Mouse (Mus musculus): ENCODE measurements around the gene Fbp1. TPM values are rescaled to one million over a fixed set of nuclear protein-coding genes. Genes with fewer than 3 reads are reported as not detected.
"Not testable (repeated sequence)": the region's sequence is repeated elsewhere in the genome, so short reads cannot be mapped to it uniquely, and the experiment has no call there.

Fbp1 gene
- total RNA-seq, 2 experiments from 2014 or later = 56.3 to 142 TPM

- DNase-seq (ENCODE audit: low spot score in 2 of 2) = no peak
These were observed 1.2 kb upstream of the Fbp1 start for GRCm38 (mm10) chr13:62889311-62889710.

GRCm38 (mm10) chr13:62884536-62884935 is 3.5 kb downstream of the Fbp1 start:
- no peak for DNase-seq (ENCODE audit: low spot score in 2 of 2)

- DNase-seq (ENCODE audit: low spot score in 2 of 2) = no peak
These were observed 4.2 kb downstream of the Fbp1 start for GRCm38 (mm10) chr13:62883925-62884324.

GRCm38 (mm10) chr13:62883436-62883835 is 4.6 kb downstream of the Fbp1 start:
- DNase-seq (ENCODE audit: low spot score in 2 of 2) = no peak

GRCm38 (mm10) chr13:62882856-62883255 is 5.2 kb downstream of the Fbp1 start:
- DNase-seq (ENCODE audit: low spot score in 2 of 2) = no peak

- DNase-seq (ENCODE audit: low spot score in 2 of 2) = no peak
These were observed 6.7 kb downstream of the Fbp1 start for GRCm38 (mm10) chr13:62881336-62881735.

GRCm38 (mm10) chr13:62879831-62880615 is 8.1 kb downstream of the Fbp1 start:
- DNase-seq (ENCODE audit: low spot score in 2 of 2) = no peak

- no peak for DNase-seq (ENCODE audit: low spot score in 2 of 2)
These were observed 8.7 kb downstream of the Fbp1 start for GRCm38 (mm10) chr13:62879411-62879810.

- DNase-seq (ENCODE audit: low spot score in 2 of 2) = no peak
These were observed 10.8 kb downstream of the Fbp1 start for GRCm38 (mm10) chr13:62877247-62877646.

GRCm38 (mm10) chr13:62876111-62876510 is 12.0 kb downstream of the Fbp1 start:
- no peak for DNase-seq (ENCODE audit: low spot score in 2 of 2)

- no peak for DNase-seq (ENCODE audit: low spot score in 2 of 2)
These were observed 15.8 kb downstream of the Fbp1 start for GRCm38 (mm10) chr13:62872252-62872651.

GRCm38 (mm10) chr13:62870605-62871004 is 17.5 kb downstream of the Fbp1 start:
- no peak for DNase-seq (ENCODE audit: low spot score in 2 of 2)

GRCm38 (mm10) chr13:62866817-62867216 is 21.3 kb downstream of the Fbp1 start:
- no peak for DNase-seq (ENCODE audit: low spot score in 2 of 2)

GRCm38 (mm10) chr13:62865651-62866315 is 22.3 kb downstream of the Fbp1 start:
- no peak for DNase-seq (ENCODE audit: low spot score in 2 of 2)

- DNase-seq (ENCODE audit: low spot score in 2 of 2) = no peak
These were observed 24.3 kb downstream of the Fbp1 start for GRCm38 (mm10) chr13:62863771-62864170.

GRCm38 (mm10) chr13:62862875-62863274 is 25.2 kb downstream of the Fbp1 start:
- DNase-seq (ENCODE audit: low spot score in 2 of 2) = no peak

- DNase-seq (ENCODE audit: low spot score in 2 of 2) = no peak
These were observed 28.0 kb downstream of the Fbp1 start for GRCm38 (mm10) chr13:62860068-62860467.

- not testable (repeated sequence) for DNase-seq (ENCODE audit: low spot score in 2 of 2)
These were observed 28.8 kb downstream of the Fbp1 start for GRCm38 (mm10) chr13:62859251-62859650.

- DNase-seq (ENCODE audit: low spot score in 2 of 2) = no peak
These were observed 29.9 kb downstream of the Fbp1 start, which contains the start of gene Fbp2 for GRCm38 (mm10) chr13:62857941-62858915. Fbp2 (minus strand) TSS chr13:62858422.

GRCm38 (mm10) chr13:62856850-62857249 is 31.2 kb downstream of the Fbp1 start:
- no peak for DNase-seq (ENCODE audit: low spot score in 2 of 2)

- peak; percentile 13 to 63 for DNase-seq (ENCODE audit: low spot score in 2 of 2)
These were observed 31.8 kb downstream of the Fbp1 start for GRCm38 (mm10) chr13:62856305-62856675.
